Comparison of ENCODE assay signal across 28 mouse cellular contexts in genomic region chr4:100787201-100787600, GRCm38 (mm10). TPM values are rescaled to one million over a fixed set of nuclear protein-coding genes. Genes with fewer than 3 reads are reported as not detected.
DNase-seq lines count a peak whose midpoint lies in the region; ATAC-seq lines count a peak whose summit lies in the region.
"Had no signal": no experiment of that assay in that cellular context is flagged by ENCODE, and none has a peak within 500 bp of the region (broad histone marks: within the 10 kb centered on the region; RNA-seq: fewer than 3 reads in every experiment).

No protein-coding gene starts in this region.

- no peaks in the 10 kb centered on the region for H3K9me3 ChIP-seq in forebrain, embryonic 12.5 days
- H3K9me3 ChIP-seq in forebrain, embryonic 10.5 days, result no peaks in the 10 kb centered on the region
- no peaks in the 10 kb centered on the region for H3K9me3 ChIP-seq in midbrain, embryonic 11.5 days (ENCODE audit: control insufficient read depth, low read length)
- H3K9me3 ChIP-seq in midbrain, embryonic 10.5 days (replicated peaks), result no peaks in the 10 kb centered on the region
- no peaks in the 10 kb centered on the region for H3K9me3 ChIP-seq in midbrain, embryonic 14.5 days (ENCODE audit: control insufficient read depth, low read length)
- H3K9me3 ChIP-seq: heart, embryonic 12.5 days; liver, embryonic 12.5 days; stomach, embryonic 15.5 days had no signal

- DNase-seq in forebrain, embryonic 10.5 days (ENCODE audit: extremely low spot score, low spot score), result no peak
- no peak for DNase-seq in midbrain, embryonic 11.5 days (ENCODE audit: low spot score, missing footprints)
- DNase-seq in midbrain, embryonic 10.5 days (ENCODE audit: low spot score), result no peak
- peak; percentile 73 for DNase-seq in midbrain, embryonic 14.5 days
- DNase-seq in kidney, adult 9 months, result no peak
- DNase-seq in thymus, postnatal 36 days, result no peak
- DNase-seq: adrenal gland, postnatal 10 days; cerebellum, adult 11 months; cerebellum, adult 9-10 months; cerebellum, postnatal 36 days; gastrocnemius, adult 2 months; gastrocnemius, postnatal 36 days; heart, adult 2 months; kidney, adult 18-20 months; kidney, postnatal 36 days; left cerebral cortex, postnatal 4 days; liver, postnatal 0 days; lung, postnatal 36 days; right cerebral cortex, postnatal 25 days; thymus, postnatal 14 days had no signal

- no peak overlapping the region for H3K4me2 ChIP-seq in forebrain, embryonic 12.5 days
- no peak overlapping the region for H3K4me2 ChIP-seq in midbrain, embryonic 11.5 days
- H3K4me2 ChIP-seq in midbrain, embryonic 14.5 days (ENCODE audit: low read length), result no peak overlapping the region
- H3K4me2 ChIP-seq: heart, embryonic 12.5 days; liver, embryonic 12.5 days; stomach, embryonic 15.5 days had no signal

- no peaks in the 10 kb centered on the region for H3K36me3 ChIP-seq in forebrain, embryonic 12.5 days (replicated peaks)
- H3K36me3 ChIP-seq in forebrain, embryonic 10.5 days (replicated peaks), result peaks cover 29% of the 10 kb centered on the region
- no peaks in the 10 kb centered on the region for H3K36me3 ChIP-seq in midbrain, embryonic 11.5 days (ENCODE audit: control insufficient read depth, insufficient read depth, low read length)
- H3K36me3 ChIP-seq in midbrain, embryonic 10.5 days, result peaks cover 30% of the 10 kb centered on the region
- H3K36me3 ChIP-seq in midbrain, embryonic 14.5 days (ENCODE audit: control insufficient read depth, insufficient read depth, low read length), result no peaks in the 10 kb centered on the region
- H3K36me3 ChIP-seq: G1E; heart, embryonic 12.5 days; liver, embryonic 12.5 days; stomach, embryonic 15.5 days had no signal

- H3K4me1 ChIP-seq in forebrain, embryonic 12.5 days, result peaks cover 24% of the 10 kb centered on the region
- peaks cover 45% of the 10 kb centered on the region for H3K4me1 ChIP-seq in forebrain, embryonic 10.5 days
- H3K4me1 ChIP-seq in midbrain, embryonic 11.5 days (ENCODE audit: control insufficient read depth, insufficient read depth, low read length), result peaks cover 8% of the 10 kb centered on the region
- H3K4me1 ChIP-seq in midbrain, embryonic 10.5 days, result peaks cover 70% of the 10 kb centered on the region
- H3K4me1 ChIP-seq in midbrain, embryonic 14.5 days (ENCODE audit: control insufficient read depth, insufficient read depth, low read length), result peaks cover 27% of the 10 kb centered on the region
- H3K4me1 ChIP-seq: liver, embryonic 12.5 days had no signal

- H3K27ac ChIP-seq in forebrain, embryonic 12.5 days, result no peak overlapping the region
- H3K27ac ChIP-seq in forebrain, embryonic 10.5 days, result no peak overlapping the region
- no peak overlapping the region for H3K27ac ChIP-seq in midbrain, embryonic 11.5 days (ENCODE audit: low read depth, low read length)
- no peak overlapping the region for H3K27ac ChIP-seq in midbrain, embryonic 10.5 days (replicated peaks)
- H3K27ac ChIP-seq in midbrain, embryonic 14.5 days (replicated peaks; ENCODE audit: low read depth, low read length), result peak overlapping the region; percentile 55
- H3K27ac ChIP-seq: gastrocnemius, adult 2 months; heart, adult 2 months; layer of hippocampus, adult 2 months; liver, embryonic 12.5 days; stomach, embryonic 15.5 days had no signal

- H3K9ac ChIP-seq in forebrain, embryonic 12.5 days, result no peak overlapping the region
- H3K9ac ChIP-seq in midbrain, embryonic 11.5 days (ENCODE audit: low read length), result no peak overlapping the region
- H3K9ac ChIP-seq in midbrain, embryonic 14.5 days (replicated peaks; ENCODE audit: low read length), result no peak overlapping the region
- H3K9ac ChIP-seq: heart, embryonic 12.5 days; liver, embryonic 12.5 days; liver, postnatal 0 days; stomach, embryonic 15.5 days had no signal

- 0 out of 2 replicates have a peak, but pooled peaks have one; percentile 27 for ATAC-seq in forebrain, embryonic 12.5 days (ENCODE audit: low FRiP score)
- ATAC-seq in midbrain, embryonic 11.5 days (ENCODE audit: low FRiP score), result peak; percentile 73
- peak; percentile 84; the same call in 1 of the 2 replicates for ATAC-seq in midbrain, embryonic 14.5 days (ENCODE audit: low FRiP score, low TSS enrichment)
- ATAC-seq: inflammation-experienced regulatory T-cells, adult 6 months; liver, embryonic 12.5 days; liver, postnatal 0 days; Patski had no signal

- H3K27me3 ChIP-seq in forebrain, embryonic 12.5 days, result peaks cover 3% of the 10 kb centered on the region; the same call in 1 of the 2 replicates
- no peaks in the 10 kb centered on the region for H3K27me3 ChIP-seq in forebrain, embryonic 10.5 days (ENCODE audit: poor library complexity, severe bottlenecking)
- no peaks in the 10 kb centered on the region for H3K27me3 ChIP-seq in midbrain, embryonic 11.5 days (ENCODE audit: control insufficient read depth, insufficient read depth, low read length)
- no peaks in the 10 kb centered on the region for H3K27me3 ChIP-seq in midbrain, embryonic 10.5 days (ENCODE audit: low read depth, poor library complexity, severe bottlenecking)
- H3K27me3 ChIP-seq in midbrain, embryonic 14.5 days (ENCODE audit: control insufficient read depth, insufficient read depth, low read length), result no peaks in the 10 kb centered on the region
- H3K27me3 ChIP-seq: heart, embryonic 12.5 days; Patski; stomach, embryonic 15.5 days had no signal

- H3K4me3 ChIP-seq in forebrain, embryonic 12.5 days (replicated peaks), result no peak overlapping the region
- no peak overlapping the region for H3K4me3 ChIP-seq in forebrain, embryonic 10.5 days
- H3K4me3 ChIP-seq in midbrain, embryonic 11.5 days (ENCODE audit: low read depth, low read length), result no peak overlapping the region
- H3K4me3 ChIP-seq in midbrain, embryonic 10.5 days, result no peak overlapping the region
- no peak overlapping the region for H3K4me3 ChIP-seq in midbrain, embryonic 14.5 days (replicated peaks; ENCODE audit: low read depth, low read length)
- H3K4me3 ChIP-seq: gastrocnemius, adult 2 months; heart, adult 2 months; heart, embryonic 12.5 days; layer of hippocampus, adult 2 months; liver, embryonic 12.5 days; stomach, embryonic 15.5 days had no signal

- 61% methylated on average over 3 of the region's 3 CpGs for WGBS in forebrain, embryonic 12.5 days
- WGBS in forebrain, embryonic 10.5 days, result 93% methylated on average over 3 of the region's 3 CpGs
- 72% methylated on average over 3 of the region's 3 CpGs for WGBS in midbrain, embryonic 11.5 days
- 86% methylated on average over 3 of the region's 3 CpGs for WGBS in midbrain, embryonic 10.5 days
- 38% methylated on average over 3 of the region's 3 CpGs for WGBS in midbrain, embryonic 14.5 days

RNA-seq across cellular contexts. Expression of gene Cachd1, which starts 10.7 kb away (rescaled TPM):
- polyA plus RNA-seq in forebrain, embryonic 12.5 days (2016; fragmentation: Nextera tagmentation; extraction: Ambion mirVana), result 28.8 and 39.6 TPM in 2 replicates
- 25.5 and 26.8 TPM in 2 replicates for polyA plus RNA-seq in forebrain, embryonic 10.5 days (2016; fragmentation: Nextera tagmentation; extraction: Ambion mirVana)
- 36.3 and 39.0 TPM in 2 replicates for polyA plus RNA-seq in midbrain, embryonic 11.5 days (2014; fragmentation: Nextera tagmentation; extraction: Ambion mirVana)
- 34.8 and 42.7 TPM in 2 replicates for polyA plus RNA-seq in midbrain, embryonic 10.5 days (2016; fragmentation: Nextera tagmentation; extraction: Ambion mirVana)
- polyA plus RNA-seq in midbrain, embryonic 14.5 days (2014; fragmentation: Nextera tagmentation; extraction: Ambion mirVana), result 50.0 TPM in 2 replicates
- polyA plus RNA-seq: inflammation-experienced regulatory T-cells, adult 6 months had no signal

Comparison
In these comparisons a context has a peak if more than half of its experiments do, and no peak if none do; other contexts are left out.
1. ATAC-seq: peak in every context shown above with its lines; median percentile 84 in midbrain, embryonic 14.5 days; 73 in midbrain, embryonic 11.5 days; 27 in forebrain, embryonic 12.5 days.